Mouse (Mus musculus): ENCODE measurements around the gene Rgl1. TPM values are rescaled to one million over a fixed set of nuclear protein-coding genes. Genes with fewer than 3 reads are reported as not detected.

Gene Rgl1
- polyA plus RNA-seq, 1 experiment from 2014 or later: 21.2 TPM

DNA sequence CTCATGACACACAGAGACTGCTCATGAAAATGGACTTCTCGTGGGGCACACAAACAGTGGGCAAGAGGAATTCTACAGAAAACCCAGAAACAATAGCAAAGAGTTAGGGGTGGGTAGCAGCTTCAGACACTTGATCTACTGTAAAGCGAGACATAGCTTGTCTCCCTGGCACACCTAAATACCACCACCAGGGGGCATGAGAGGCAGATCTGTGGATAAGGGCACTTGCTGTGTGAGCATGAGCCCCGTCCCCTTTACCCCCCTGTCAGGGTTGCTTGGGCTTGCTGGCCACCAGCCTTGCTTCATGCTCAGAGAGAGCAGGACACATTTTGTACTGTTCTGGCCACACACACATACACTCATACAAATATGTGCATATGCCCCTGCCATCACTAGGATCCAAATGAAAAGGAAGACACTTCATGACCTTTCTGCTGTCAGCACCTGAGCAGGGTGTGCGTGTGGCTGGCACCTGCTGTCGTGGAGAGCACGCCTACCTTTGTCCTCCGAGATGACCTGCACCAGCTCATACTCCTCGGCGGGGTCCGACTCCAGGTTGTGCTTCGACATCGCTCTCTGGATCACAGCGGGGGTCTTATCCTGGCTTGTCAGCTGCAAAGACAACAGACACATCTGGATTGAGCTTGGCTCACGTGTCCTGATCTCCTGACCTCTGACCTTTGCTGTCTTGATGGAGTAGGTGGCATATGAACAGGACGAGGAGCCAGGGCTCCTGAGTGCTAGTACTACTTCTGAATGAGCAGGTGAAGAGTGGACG is 245.2 kb downstream of the Rgl1 start:
- H3K27me3 ChIP-seq: no peaks in the 10 kb centered on the region
- ATAC-seq (replicated peaks): no peak
- H3K9me3 ChIP-seq: no peaks in the 10 kb centered on the region
- H3K4me3 ChIP-seq: no peak overlapping the region
- H3K9ac ChIP-seq (replicated peaks): no peak overlapping the region
- H3K4me1 ChIP-seq: peaks cover 3% of the 10 kb centered on the region; the same call in 1 of the 2 replicates
- 77% methylated on average over 16 of the region's 16 CpGs for WGBS
- no peak overlapping the region for H3K4me2 ChIP-seq (replicated peaks)
- no peak overlapping the region for H3K27ac ChIP-seq (replicated peaks)
- no peaks in the 10 kb centered on the region; the same call in 1 of the 2 replicates for H3K36me3 ChIP-seq

GRCm38 (mm10) chr1:152518971-152519370 is 247.2 kb downstream of the Rgl1 start:
- ATAC-seq (replicated peaks): no peak
- WGBS: 92% methylated on average over 8 of the region's 8 CpGs
- Histone ChIP-seq H3K4me2 (replicated peaks) (no peak overlapping the region), H3K9ac (replicated peaks) (no peak overlapping the region), H3K9me3 (no peaks in the 10 kb centered on the region), H3K4me1 (no peaks in the 10 kb centered on the region), H3K27me3 (no peaks in the 10 kb centered on the region), H3K4me3 (no peak overlapping the region), H3K36me3 (no peaks in the 10 kb centered on the region), H3K27ac (replicated peaks) (no peak overlapping the region)

DNA sequence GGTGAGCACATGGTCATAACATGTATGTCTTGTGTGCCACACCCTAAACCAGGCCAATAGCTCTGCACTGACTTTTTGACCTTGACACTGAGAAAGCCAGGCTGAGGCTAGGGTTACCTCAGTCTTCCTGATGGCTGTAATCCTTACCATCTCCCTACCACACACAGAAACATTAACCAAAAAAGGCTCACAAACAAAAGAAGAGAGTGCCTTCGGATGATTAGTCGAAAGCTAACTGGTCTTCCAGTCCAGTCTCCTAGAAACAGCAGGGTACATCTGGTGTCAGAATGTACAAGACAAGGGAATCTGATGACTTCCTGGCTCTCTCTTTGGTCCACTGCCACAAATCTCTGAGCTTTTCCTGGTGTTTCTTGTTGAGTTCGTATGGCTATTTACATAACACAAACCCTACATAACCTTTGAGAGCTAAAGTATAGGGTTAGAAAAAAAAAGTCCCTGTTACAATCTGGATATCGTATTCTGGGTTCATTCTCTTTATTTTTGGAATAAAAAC is 249.0 kb downstream of the Rgl1 start:
- H3K36me3 ChIP-seq: no peaks in the 10 kb centered on the region
- H3K4me1 ChIP-seq: no peaks in the 10 kb centered on the region
- H3K4me2 ChIP-seq (replicated peaks): no peak overlapping the region
- no peak for ATAC-seq (replicated peaks)
- no peaks in the 10 kb centered on the region for H3K27me3 ChIP-seq
- no peaks in the 10 kb centered on the region for H3K9me3 ChIP-seq
- no peak overlapping the region for H3K9ac ChIP-seq (replicated peaks)
- 89% methylated on average over 4 of the region's 4 CpGs for WGBS
- no peak overlapping the region for H3K4me3 ChIP-seq
- H3K27ac ChIP-seq (replicated peaks): no peak overlapping the region

DNA sequence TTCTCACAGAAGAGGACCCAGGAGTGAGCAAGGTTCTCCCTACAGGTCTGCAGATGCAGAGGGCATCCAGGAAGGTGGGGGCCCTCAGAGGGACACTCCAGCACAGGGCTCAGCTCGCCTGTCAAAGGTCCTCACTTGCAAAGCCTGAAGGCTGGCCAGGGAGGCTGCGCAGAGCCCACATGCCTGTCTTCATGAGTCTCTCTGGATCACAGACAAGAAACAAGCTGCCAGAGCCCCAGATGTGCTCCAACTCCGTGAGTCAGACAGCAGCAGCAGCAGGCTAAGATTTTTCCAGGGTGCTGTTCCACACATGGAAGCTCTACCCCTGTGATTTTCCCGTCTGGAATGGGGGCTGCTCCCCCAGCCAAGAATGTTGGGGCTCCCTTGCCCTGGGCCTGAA is 251.9 kb downstream of the Rgl1 start:
- Histone ChIP-seq H3K9ac (replicated peaks) (no peak overlapping the region), H3K4me3 (no peak overlapping the region), H3K4me2 (replicated peaks) (no peak overlapping the region), H3K36me3 (no peaks in the 10 kb centered on the region), H3K27me3 (no peaks in the 10 kb centered on the region), H3K4me1 (no peaks in the 10 kb centered on the region), H3K9me3 (no peaks in the 10 kb centered on the region), H3K27ac (replicated peaks) (no peak overlapping the region; the same call in 1 of the 2 replicates)
- ATAC-seq (replicated peaks): no peak
- 68% methylated on average over 4 of the region's 4 CpGs for WGBS

GRCm38 (mm10) chr1:152511237-152511636 is 254.9 kb downstream of the Rgl1 start:
- no peaks in the 10 kb centered on the region for H3K27me3 ChIP-seq
- no peaks in the 10 kb centered on the region for H3K9me3 ChIP-seq
- H3K27ac ChIP-seq (replicated peaks): no peak overlapping the region
- H3K36me3 ChIP-seq: no peaks in the 10 kb centered on the region
- H3K9ac ChIP-seq (replicated peaks): no peak overlapping the region
- WGBS: 71% methylated on average over 4 of the region's 4 CpGs
- no peak overlapping the region for H3K4me2 ChIP-seq (replicated peaks)
- H3K4me3 ChIP-seq: no peak overlapping the region
- no peaks in the 10 kb centered on the region for H3K4me1 ChIP-seq
- no peak for ATAC-seq (replicated peaks)

DNA sequence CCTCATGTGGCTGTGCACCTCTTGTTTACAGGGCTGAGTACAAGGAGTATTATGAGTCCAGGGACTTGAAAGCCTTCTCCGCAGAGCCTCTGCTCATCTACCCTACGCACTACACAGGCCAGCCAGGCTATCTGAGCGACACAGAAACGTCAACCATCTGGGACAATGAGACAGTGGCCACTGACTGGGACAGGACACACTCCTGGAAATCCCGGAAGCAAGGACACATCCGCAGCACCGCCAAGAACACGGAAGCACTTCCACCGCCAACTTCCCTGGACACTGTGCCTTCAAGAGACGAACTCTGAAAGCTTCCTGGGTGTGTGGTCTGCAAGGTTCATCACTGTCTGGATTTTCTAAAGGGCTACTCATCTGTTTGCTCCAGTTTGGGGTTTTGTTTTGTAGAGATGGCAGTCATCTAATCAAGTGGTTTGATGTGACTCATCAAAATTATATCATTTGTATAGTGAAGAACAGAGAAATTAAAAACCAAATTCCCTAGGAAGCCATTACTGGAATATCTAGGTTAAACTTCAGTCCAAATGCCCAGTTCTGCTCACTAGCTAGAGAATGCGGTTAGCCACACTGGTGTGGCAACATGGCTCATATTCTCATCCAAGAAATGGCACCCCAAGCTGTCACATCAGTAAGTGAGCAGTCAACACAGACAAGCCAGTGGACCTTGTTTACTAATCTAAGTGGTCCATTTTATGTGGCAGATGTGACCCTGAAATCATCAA is 257.5 kb downstream of the Rgl1 start:
- Histone ChIP-seq H3K27ac (replicated peaks) (no peak overlapping the region), H3K4me1 (no peaks in the 10 kb centered on the region), H3K9me3 (no peaks in the 10 kb centered on the region), H3K36me3 (no peaks in the 10 kb centered on the region), H3K27me3 (no peaks in the 10 kb centered on the region), H3K4me3 (no peak overlapping the region), H3K4me2 (replicated peaks) (no peak overlapping the region), H3K9ac (replicated peaks) (no peak overlapping the region)
- no peak for ATAC-seq (replicated peaks)
- WGBS: 96% methylated on average over 11 of the region's 11 CpGs

DNA sequence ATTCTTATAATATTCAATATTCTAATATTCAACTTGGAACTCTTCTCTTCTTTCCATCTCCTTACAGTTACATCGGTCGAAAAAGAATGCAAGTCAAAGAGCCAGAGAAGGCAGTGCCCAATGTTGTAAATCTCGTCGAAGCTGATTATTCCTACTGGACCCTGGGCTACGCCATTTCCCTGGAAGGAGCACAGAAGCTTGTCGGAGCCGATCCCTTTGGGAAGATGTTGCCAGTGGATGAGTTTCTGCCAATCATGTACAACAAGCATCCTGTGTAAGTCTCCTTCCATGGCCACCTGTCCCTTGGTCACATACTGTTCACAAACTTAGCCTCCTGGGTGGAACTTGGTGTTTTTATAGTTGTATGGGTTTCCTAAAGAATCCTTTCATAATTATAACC is 259.4 kb downstream of the Rgl1 start:
- no peak overlapping the region for H3K4me2 ChIP-seq (replicated peaks)
- WGBS: 96% methylated on average over 7 of the region's 7 CpGs
- no peaks in the 10 kb centered on the region for H3K27me3 ChIP-seq
- H3K27ac ChIP-seq (replicated peaks): no peak overlapping the region
- H3K9ac ChIP-seq (replicated peaks): no peak overlapping the region
- H3K4me1 ChIP-seq: no peaks in the 10 kb centered on the region
- no peaks in the 10 kb centered on the region for H3K36me3 ChIP-seq
- no peak overlapping the region for H3K4me3 ChIP-seq
- H3K9me3 ChIP-seq: no peaks in the 10 kb centered on the region
- no peak for ATAC-seq (replicated peaks)

- no peak for ATAC-seq (replicated peaks)
- no peaks in the 10 kb centered on the region for H3K36me3 ChIP-seq
- WGBS: 93% methylated on average over 5 of the region's 5 CpGs
- H3K4me2 ChIP-seq (replicated peaks): no peak overlapping the region
- no peak overlapping the region for H3K4me3 ChIP-seq
- no peak overlapping the region for H3K9ac ChIP-seq (replicated peaks)
- no peak overlapping the region for H3K27ac ChIP-seq (replicated peaks)
- no peaks in the 10 kb centered on the region for H3K4me1 ChIP-seq
- H3K9me3 ChIP-seq: no peaks in the 10 kb centered on the region
- H3K27me3 ChIP-seq: no peaks in the 10 kb centered on the region
Measured at GRCm38 (mm10) chr1:152506175-152506574, 260.0 kb downstream of the Rgl1 start.

- Histone ChIP-seq H3K36me3 (no peaks in the 10 kb centered on the region), H3K9me3 (no peaks in the 10 kb centered on the region), H3K4me2 (replicated peaks) (no peak overlapping the region), H3K4me1 (no peaks in the 10 kb centered on the region), H3K9ac (replicated peaks) (no peak overlapping the region), H3K4me3 (no peak overlapping the region), H3K27me3 (no peaks in the 10 kb centered on the region), H3K27ac (replicated peaks) (no peak overlapping the region)
- 84% methylated on average over 12 of the region's 12 CpGs for WGBS
- no peak for ATAC-seq (replicated peaks)
Measured at GRCm38 (mm10) chr1:152499802-152500201, 266.3 kb downstream of the Rgl1 start.

- H3K27me3 ChIP-seq: no peaks in the 10 kb centered on the region
- WGBS: 69% methylated on average over 11 of the region's 11 CpGs
- H3K4me1 ChIP-seq: no peaks in the 10 kb centered on the region
Measured at GRCm38 (mm10) chr1:152497581-152497980, 268.6 kb downstream of the Rgl1 start.

DNA sequence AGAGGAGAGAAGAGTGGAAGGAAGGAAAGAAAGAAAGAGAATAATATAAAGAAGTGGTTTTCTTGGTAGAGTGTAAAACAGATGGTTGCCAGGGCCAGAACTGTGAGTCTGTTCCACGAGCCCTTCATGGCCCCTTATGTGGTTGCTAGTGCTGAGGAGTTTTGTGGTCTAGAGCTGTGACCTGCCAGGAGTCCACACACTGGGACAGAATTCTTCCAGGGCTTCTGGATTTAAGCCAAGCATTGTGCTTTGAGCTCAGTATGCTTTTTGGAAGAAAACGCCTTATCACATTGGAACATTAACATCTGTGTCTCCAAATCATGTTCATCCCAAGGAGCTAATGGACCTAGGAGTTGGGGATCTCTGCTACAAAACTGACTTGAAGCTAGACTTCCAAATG is 269.3 kb downstream of the Rgl1 start:
- H3K4me2 ChIP-seq (replicated peaks): no peak overlapping the region
- no peak for ATAC-seq (replicated peaks)
- no peak overlapping the region for H3K4me3 ChIP-seq
- H3K9ac ChIP-seq (replicated peaks): no peak overlapping the region
- H3K27me3 ChIP-seq: no peaks in the 10 kb centered on the region
- H3K4me1 ChIP-seq: no peaks in the 10 kb centered on the region
- WGBS: 75% methylated on average over 2 of the region's 2 CpGs
- H3K27ac ChIP-seq (replicated peaks): no peak overlapping the region
- H3K9me3 ChIP-seq: no peaks in the 10 kb centered on the region
- no peaks in the 10 kb centered on the region for H3K36me3 ChIP-seq

More at GRCm38 (mm10) chr1:152497581-152497980, 268.6 kb downstream of the Rgl1 start:
- H3K27ac ChIP-seq (replicated peaks): no peak overlapping the region
- H3K36me3 ChIP-seq: no peaks in the 10 kb centered on the region
- ATAC-seq (replicated peaks): no peak
- H3K9me3 ChIP-seq: no peaks in the 10 kb centered on the region
- no peak overlapping the region for H3K9ac ChIP-seq (replicated peaks)
- H3K4me3 ChIP-seq: no peak overlapping the region
- no peak overlapping the region for H3K4me2 ChIP-seq (replicated peaks)

DNA sequence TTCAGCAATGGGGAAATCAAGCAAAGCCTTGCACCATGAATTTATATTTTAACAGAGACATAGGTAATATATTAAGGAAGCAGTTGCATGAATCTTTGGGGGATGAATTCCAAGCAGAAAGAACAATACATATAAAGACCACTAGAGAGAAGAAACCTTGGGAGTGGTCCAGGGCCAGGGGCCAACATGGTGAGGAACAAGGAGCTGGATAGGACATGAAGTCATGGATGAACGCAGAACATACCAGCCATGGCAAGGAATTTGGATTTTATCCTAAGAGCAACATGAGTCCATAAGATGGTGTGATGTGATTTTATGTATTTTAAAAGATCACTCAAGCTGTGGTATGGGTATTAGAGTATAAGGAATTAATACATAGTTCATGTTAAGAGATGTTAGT is 273.9 kb downstream of the Rgl1 start:
- no peaks in the 10 kb centered on the region for H3K36me3 ChIP-seq
- H3K27me3 ChIP-seq: no peaks in the 10 kb centered on the region
- WGBS: 100% methylated on average over 1 of the region's 1 CpGs
- H3K9ac ChIP-seq (replicated peaks): no peak overlapping the region
- no peak overlapping the region for H3K27ac ChIP-seq (replicated peaks)
- no peak overlapping the region for H3K4me3 ChIP-seq
- H3K9me3 ChIP-seq: no peaks in the 10 kb centered on the region
- no peak for ATAC-seq (replicated peaks)
- no peak overlapping the region for H3K4me2 ChIP-seq (replicated peaks)
- no peaks in the 10 kb centered on the region for H3K4me1 ChIP-seq

Data from forebrain, embryonic 15.5 days (tissue).